Mouse (Mus musculus) spleen, postnatal 4 days (tissue): Measurements from ENCODE around the gene Lrriq1.

Source experiments
- DNase-seq, 2 experiments: peaks; one replicate each; pipeline ENCODE4 v3.0.0; 2022; ENCODE audit warnings: low spot score in 2 of 2

Lrriq1 gene

GRCm38 (mm10) chr10:103235707-103236459 lies at the start of gene Lrriq1:
Gene Lrriq1 (minus strand): TSS chr10:103236322.
- no peak for DNase-seq

GRCm38 (mm10) chr10:103253842-103254803 lies 18.0 kb upstream of the Lrriq1 start:
- no peak for DNase-seq

- no peak for DNase-seq
Measured at GRCm38 (mm10) chr10:103236460-103236772, 294 bp upstream of the Lrriq1 start.

- no peak for DNase-seq
Measured at GRCm38 (mm10) chr10:103226646-103227045, 9.5 kb downstream of the Lrriq1 start.

- DNase-seq: no peak
Measured at GRCm38 (mm10) chr10:103194655-103195328, 41.3 kb downstream of the Lrriq1 start.

GRCm38 (mm10) chr10:103145769-103146379 lies 90.2 kb downstream of the Lrriq1 start:
- no peak for DNase-seq

- DNase-seq: no peak
Measured at GRCm38 (mm10) chr10:103144927-103145768, 91.0 kb downstream of the Lrriq1 start.

GRCm38 (mm10) chr10:103142526-103142925 lies 93.6 kb downstream of the Lrriq1 start:
- no peak for DNase-seq

- no peak for DNase-seq
Measured at GRCm38 (mm10) chr10:103141532-103141931, 94.6 kb downstream of the Lrriq1 start.

GRCm38 (mm10) chr10:103140609-103141008 lies 95.5 kb downstream of the Lrriq1 start:
- DNase-seq: no peak

- DNase-seq: no peak
Measured at GRCm38 (mm10) chr10:103114629-103115028, 121.5 kb downstream of the Lrriq1 start.

GRCm38 (mm10) chr10:103108090-103108489 lies 128.0 kb downstream of the Lrriq1 start:
- no peak for DNase-seq

GRCm38 (mm10) chr10:103086101-103086500 lies 150.0 kb downstream of the Lrriq1 start:
- DNase-seq: no peak

GRCm38 (mm10) chr10:103049593-103049992 lies 186.5 kb downstream of the Lrriq1 start:
- no peak for DNase-seq

GRCm38 (mm10) chr10:103046623-103047022 lies 189.5 kb downstream of the Lrriq1 start:
- DNase-seq: no peak

- no peak for DNase-seq
Measured at GRCm38 (mm10) chr10:103045019-103045418, 191.1 kb downstream of the Lrriq1 start.

GRCm38 (mm10) chr10:103035002-103035640 lies 201.0 kb downstream of the Lrriq1 start:
- DNase-seq: no peak

GRCm38 (mm10) chr10:103030931-103031330 lies 205.2 kb downstream of the Lrriq1 start:
- DNase-seq: no peak

- DNase-seq: no peak
Measured at GRCm38 (mm10) chr10:103029730-103030490, 206.2 kb downstream of the Lrriq1 start, which contains the start of gene Alx1. Gene Alx1 (minus strand): TSS chr10:103030215.
